21 mouse cellular contexts compared by ENCODE assay signal in genomic region chr15:76979799-76980198, GRCm38 (mm10). TPM values are rescaled to one million over a fixed set of nuclear protein-coding genes. Genes with fewer than 3 reads are reported as not detected.
"Had no signal": no experiment of that assay in that cellular context is flagged by ENCODE, and none has a peak within 500 bp of the region (broad histone marks: within the 10 kb centered on the region; RNA-seq: fewer than 3 reads in every experiment).

No protein-coding gene starts in this region.

- H3K4me1 ChIP-seq: liver, embryonic 12.5 days; liver, embryonic 15.5 days; megakaryocyte, embryonic 14.5 days had no signal

- H3K27me3 ChIP-seq: kidney, embryonic 15.5 days; limb, embryonic 13.5 days; lung, embryonic 15.5 days; midbrain, embryonic 13.5 days had no signal

- H3K36me3 ChIP-seq: kidney, embryonic 15.5 days; limb, embryonic 10.5 days; limb, embryonic 13.5 days; liver, embryonic 12.5 days; liver, embryonic 15.5 days; lung, embryonic 15.5 days; midbrain, embryonic 10.5 days; midbrain, embryonic 13.5 days had no signal

- H3K9me3 ChIP-seq: kidney, embryonic 15.5 days; limb, embryonic 10.5 days; limb, embryonic 13.5 days; liver, embryonic 12.5 days; liver, embryonic 15.5 days; lung, embryonic 15.5 days; midbrain, embryonic 10.5 days; midbrain, embryonic 13.5 days had no signal

- H3K4me3 ChIP-seq: kidney, embryonic 15.5 days; limb, embryonic 10.5 days; limb, embryonic 13.5 days; liver, embryonic 12.5 days; liver, embryonic 15.5 days; lung, embryonic 15.5 days; megakaryocyte, embryonic 14.5 days; midbrain, embryonic 10.5 days; midbrain, embryonic 13.5 days had no signal

- DNase-seq: kidney, adult 8-10 months; kidney, postnatal 14 days; kidney, postnatal 4 days; layer of hippocampus, adult 9-11 months; liver; lung, adult 18-20 months; lung, postnatal 10 days; lung, postnatal 36 days; thymus, adult 18-20 months; thymus, postnatal 36 days had no signal

- H3K27ac ChIP-seq: kidney, embryonic 15.5 days; limb, embryonic 10.5 days; limb, embryonic 13.5 days; liver, embryonic 12.5 days; liver, embryonic 15.5 days; lung, embryonic 15.5 days; midbrain, embryonic 10.5 days; midbrain, embryonic 13.5 days; stomach, postnatal 0 days had no signal

RNA-seq across cellular contexts. Expression of gene Zfp647, which starts 54.6 kb away (rescaled TPM):
- total RNA-seq: monocyte, adult 5-6 weeks had no signal
